Mouse (Mus musculus) liver, embryonic 11.5 days (tissue): ENCODE measurements around the gene Slc25a33. TPM values are rescaled to one million over a fixed set of nuclear protein-coding genes. Genes with fewer than 3 reads are reported as not detected.
A peak's percentile ranks its signal among the peaks of the same experiment; 100 is the strongest.

Experiments
- ATAC-seq: fragments of 200-750 bp; cut with Nextera tagmentation; replicated peaks from 2 replicates; pipeline ENCODE4 v1.8.0; 2017; ENCODE audit warnings: moderate number of reproducible peaks, mild to moderate bottlenecking, moderate TSS enrichment, moderate library complexity; ENCODE audit not compliant: low FRiP score
- DNase-seq: peaks from one replicate; pipeline ENCODE4 v3.0.0-alpha.2; 2017; ENCODE audit warnings: low spot score
- H3K27ac ChIP-seq: fragments of 300-500 bp; sonication (generic); 2 replicates; pipeline ENCODE4 v1.5.1; 2014; ENCODE audit warnings: mild to moderate bottlenecking, low read depth, low read length, control low read depth
- H3K27me3 ChIP-seq: fragments of 300-500 bp; sonication (generic); replicated peaks from 2 replicates; pipeline ENCODE4 v1.6.1; 2014; ENCODE audit warnings: low read length, mixed read lengths; ENCODE audit not compliant: control insufficient read depth, insufficient read depth
- H3K36me3 ChIP-seq: fragments of 300-500 bp; sonication (generic); 2 replicates; pipeline ENCODE4 v1.6.1; 2014; ENCODE audit warnings: mild to moderate bottlenecking, low read length, moderate library complexity, mixed read lengths; ENCODE audit not compliant: control insufficient read depth, insufficient read depth
- H3K4me1 ChIP-seq: fragments of 300-500 bp; sonication (generic); replicated peaks from 2 replicates; pipeline ENCODE4 v1.6.1; 2014; ENCODE audit warnings: low read length, mixed read lengths; ENCODE audit not compliant: control insufficient read depth, insufficient read depth
- H3K4me2 ChIP-seq: fragments of 300-500 bp; sonication (generic); 2 replicates; pipeline ENCODE4 v1.6.1; 2014; ENCODE audit warnings: mild to moderate bottlenecking, control low read depth, moderate library complexity
- H3K4me3 ChIP-seq: fragments of 300-500 bp; sonication (generic); 2 replicates; pipeline ENCODE4 v1.5.1; 2014; ENCODE audit warnings: low read depth, low read length, control low read depth
- H3K9ac ChIP-seq: fragments of 300-500 bp; sonication (generic); 2 replicates; pipeline ENCODE4 v1.6.1; 2014; ENCODE audit warnings: low read depth, low read length, control low read depth
- H3K9me3 ChIP-seq: fragments of 300-500 bp; sonication (generic); 2 replicates; pipeline ENCODE4 v1.6.1; 2016; ENCODE audit warnings: low read length, inconsistent platforms, mixed read lengths; ENCODE audit not compliant: control insufficient read depth
- WGBS: fragments of 180-500 bp; shearing (Covaris S2); extraction: QIAGEN DNeasy Blood & Tissue Kit; methylation state at CpG from one replicate; pipeline ENCODE4 v1.1.7; 2014; 5-methylcytosine and 5-hydroxymethylcytosine counted together
- polyA plus RNA-seq: library from polyadenylated mRNA; unstranded; fragments of >200 nt; fragmentation: Nextera tagmentation; extraction: Ambion mirVana; gene quantifications from 2 replicates; pipeline ENCODE4 v1.2.1, GENCODE M21; 2014

The Slc25a33 gene
- polyA plus RNA-seq, 1 experiment from 2014 or later: 23.2 TPM

DNA sequence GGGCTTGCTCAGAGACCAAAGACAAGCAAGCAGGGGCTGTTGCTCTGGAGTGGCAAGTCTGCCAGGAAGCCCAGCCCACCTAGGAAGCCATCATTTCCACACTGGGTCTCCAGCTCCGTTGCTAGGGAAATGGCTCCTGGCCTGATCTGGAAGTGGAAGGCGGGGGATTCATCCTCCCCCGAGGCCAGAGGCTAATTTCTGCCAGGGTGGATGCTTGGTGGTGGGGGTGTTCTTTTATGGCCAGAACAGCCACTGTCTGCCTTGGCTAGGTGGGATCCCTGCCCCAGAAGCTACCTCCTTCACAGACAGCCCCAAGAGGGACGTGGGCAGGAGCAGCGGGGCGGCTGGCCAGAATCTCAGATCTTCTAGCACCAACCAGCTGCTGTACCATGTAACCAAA lies 40.3 kb downstream of the Slc25a33 start:
- no peak overlapping the region for H3K4me3 ChIP-seq
- DNase-seq (no peak), ATAC-seq (no peak)
- H3K9me3 ChIP-seq: no peaks in the 10 kb centered on the region
- no peak overlapping the region; the same call in 1 of the 2 replicates for H3K4me2 ChIP-seq
- H3K36me3 ChIP-seq: peaks cover 21% of the 10 kb centered on the region
- no peak overlapping the region for H3K27ac ChIP-seq
- peaks cover 44% of the 10 kb centered on the region for H3K4me1 ChIP-seq
- H3K27me3 ChIP-seq: no peaks in the 10 kb centered on the region
- no peak overlapping the region for H3K9ac ChIP-seq
- WGBS: 67% methylated on average over 6 of the region's 6 CpGs

DNA sequence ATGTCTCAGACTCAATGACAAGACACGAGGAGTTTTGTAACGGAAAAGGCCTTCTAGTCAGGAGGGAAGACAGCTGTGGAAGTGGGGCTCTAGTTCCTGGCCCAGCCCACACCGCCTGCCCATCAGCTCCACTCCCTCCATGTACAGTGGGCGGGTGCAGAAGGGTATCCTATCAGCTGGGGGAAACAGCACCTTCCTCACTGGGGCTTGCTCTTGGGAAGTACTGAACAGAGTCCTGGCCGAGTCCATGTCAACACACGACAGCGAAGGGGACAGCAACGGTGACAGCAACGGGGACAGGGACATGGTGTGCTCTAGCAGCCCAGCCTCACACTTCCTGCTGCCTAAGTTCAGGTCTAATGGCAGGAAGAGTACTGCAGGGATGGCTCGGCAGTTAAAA lies 41.3 kb downstream of the Slc25a33 start:
- Histone ChIP-seq H3K27ac (no peak overlapping the region), H3K4me1 (peaks cover 44% of the 10 kb centered on the region), H3K4me2 (no peak overlapping the region), H3K4me3 (no peak overlapping the region), H3K27me3 (no peaks in the 10 kb centered on the region), H3K36me3 (peaks cover 26% of the 10 kb centered on the region), H3K9me3 (no peaks in the 10 kb centered on the region), H3K9ac (no peak overlapping the region)
- DNase-seq (no peak), ATAC-seq (no peak)
- WGBS: 52% methylated on average over 10 of the region's 10 CpGs

DNA sequence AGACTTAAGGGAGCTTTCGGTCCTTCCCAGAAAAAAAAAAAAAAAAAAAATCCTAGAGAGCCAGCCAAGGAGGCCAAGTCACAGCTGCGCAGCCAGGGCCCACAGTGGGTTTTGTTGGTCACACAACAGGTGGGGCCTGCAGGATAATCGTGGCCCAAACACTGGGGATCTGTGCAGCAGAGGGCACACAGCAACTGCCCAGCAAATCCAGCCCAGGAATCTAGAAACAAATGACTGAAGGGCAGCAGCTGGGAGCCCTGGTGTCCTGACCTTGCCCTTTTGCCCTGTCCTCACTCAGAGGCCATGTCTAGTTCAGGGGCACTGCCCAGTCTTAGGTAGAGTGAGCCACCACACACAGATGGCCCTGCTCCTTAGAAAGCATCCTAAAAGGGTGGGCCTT lies 41.8 kb downstream of the Slc25a33 start:
- peaks cover 30% of the 10 kb centered on the region for H3K36me3 ChIP-seq
- H3K9ac ChIP-seq: 0 out of 2 replicates have a peak overlapping the region, but pooled peaks have one; percentile 1

DNA sequence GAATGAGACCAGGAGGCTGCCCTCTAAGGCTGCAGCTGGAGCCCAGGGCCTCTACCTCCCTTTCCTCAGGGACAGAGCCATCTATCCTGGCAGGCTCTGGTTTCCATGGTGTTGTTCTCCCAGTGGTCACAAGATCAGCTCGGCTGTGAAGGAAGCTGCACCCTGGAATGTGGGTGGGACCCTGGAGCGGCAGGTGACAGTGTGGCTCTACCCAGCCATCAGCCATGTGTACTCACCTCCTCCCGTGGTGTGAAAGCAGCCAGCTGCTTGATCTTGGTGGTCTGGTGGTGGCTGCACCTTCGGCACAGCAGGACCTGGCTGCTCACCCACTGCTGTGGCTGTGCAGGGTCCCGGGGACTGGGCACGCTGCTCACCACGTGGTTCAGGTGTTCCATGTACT lies 43.2 kb downstream of the Slc25a33 start:
- ATAC-seq (no peak), DNase-seq (no peak)
- WGBS: 67% methylated on average over 7 of the region's 7 CpGs
- Histone ChIP-seq H3K9me3 (no peaks in the 10 kb centered on the region), H3K4me3 (no peak overlapping the region), H3K36me3 (peaks cover 43% of the 10 kb centered on the region), H3K27me3 (no peaks in the 10 kb centered on the region), H3K9ac (no peak overlapping the region), H3K4me2 (no peak overlapping the region), H3K27ac (no peak overlapping the region), H3K4me1 (peaks cover 30% of the 10 kb centered on the region)

More for the DNA sequence above, 41.8 kb downstream of the Slc25a33 start:
- no peaks in the 10 kb centered on the region for H3K9me3 ChIP-seq
- H3K4me3 ChIP-seq: no peak overlapping the region
- 87% methylated on average over 3 of the region's 3 CpGs for WGBS
- no peak overlapping the region for H3K27ac ChIP-seq
- peaks cover 44% of the 10 kb centered on the region for H3K4me1 ChIP-seq
- no peak overlapping the region for H3K4me2 ChIP-seq
- ATAC-seq: no peak
- no peak for DNase-seq
- no peaks in the 10 kb centered on the region for H3K27me3 ChIP-seq

DNA sequence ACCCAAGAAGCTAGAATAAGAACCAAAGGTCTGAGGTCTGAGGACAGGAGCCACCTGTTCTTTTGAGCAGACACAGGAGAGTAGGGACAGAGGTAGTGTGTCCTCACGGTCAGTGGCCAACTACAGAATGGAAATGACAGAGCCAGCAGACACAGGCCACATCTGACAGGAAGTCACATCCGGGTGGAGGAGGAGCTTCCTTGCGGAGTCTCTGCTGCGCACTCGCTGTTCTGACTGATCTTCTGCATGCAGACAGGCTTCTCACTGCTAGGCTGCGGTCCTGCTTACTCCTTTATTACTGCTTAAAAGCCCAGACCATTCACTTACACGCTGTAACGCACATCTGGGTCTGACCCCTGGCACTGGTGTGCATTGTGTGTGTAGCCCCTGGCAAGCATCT lies 45.3 kb downstream of the Slc25a33 start:
- ATAC-seq (no peak), DNase-seq (no peak)
- Histone ChIP-seq H3K9me3 (no peaks in the 10 kb centered on the region), H3K36me3 (peaks cover 51% of the 10 kb centered on the region), H3K27ac (no peak overlapping the region), H3K4me1 (peaks cover 15% of the 10 kb centered on the region), H3K9ac (no peak overlapping the region), H3K4me3 (no peak overlapping the region), H3K27me3 (no peaks in the 10 kb centered on the region), H3K4me2 (no peak overlapping the region)
- 69% methylated on average over 8 of the region's 8 CpGs for WGBS

DNA sequence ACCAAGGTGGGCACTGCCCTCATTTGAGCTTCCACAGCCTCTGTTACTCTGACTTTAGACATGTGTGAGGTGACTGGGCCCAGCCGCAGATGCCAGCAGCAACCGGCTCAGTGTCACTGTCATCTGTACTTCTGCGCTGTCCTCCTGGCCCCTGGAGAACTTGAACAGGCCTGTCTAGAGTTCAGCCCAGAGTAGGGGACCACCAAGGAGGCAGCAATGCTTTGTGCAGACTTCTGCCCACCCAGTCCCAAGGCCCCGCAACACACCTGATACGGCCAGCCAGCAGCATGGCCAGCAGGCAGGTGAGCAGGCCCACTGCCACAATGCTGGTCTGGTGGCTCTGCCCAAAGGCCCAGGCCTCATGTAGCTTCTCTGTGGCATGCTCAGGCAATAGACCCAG lies 46.4 kb downstream of the Slc25a33 start:
- 96% methylated on average over 5 of the region's 5 CpGs for WGBS
- H3K27ac ChIP-seq: no peak overlapping the region
- no peak overlapping the region for H3K4me2 ChIP-seq
- H3K9ac ChIP-seq: no peak overlapping the region
- DNase-seq (no peak), ATAC-seq (no peak)
- H3K36me3 ChIP-seq: peaks cover 51% of the 10 kb centered on the region
- no peaks in the 10 kb centered on the region for H3K9me3 ChIP-seq
- H3K27me3 ChIP-seq: no peaks in the 10 kb centered on the region
- H3K4me3 ChIP-seq: no peak overlapping the region
- peaks cover 7% of the 10 kb centered on the region for H3K4me1 ChIP-seq

DNA sequence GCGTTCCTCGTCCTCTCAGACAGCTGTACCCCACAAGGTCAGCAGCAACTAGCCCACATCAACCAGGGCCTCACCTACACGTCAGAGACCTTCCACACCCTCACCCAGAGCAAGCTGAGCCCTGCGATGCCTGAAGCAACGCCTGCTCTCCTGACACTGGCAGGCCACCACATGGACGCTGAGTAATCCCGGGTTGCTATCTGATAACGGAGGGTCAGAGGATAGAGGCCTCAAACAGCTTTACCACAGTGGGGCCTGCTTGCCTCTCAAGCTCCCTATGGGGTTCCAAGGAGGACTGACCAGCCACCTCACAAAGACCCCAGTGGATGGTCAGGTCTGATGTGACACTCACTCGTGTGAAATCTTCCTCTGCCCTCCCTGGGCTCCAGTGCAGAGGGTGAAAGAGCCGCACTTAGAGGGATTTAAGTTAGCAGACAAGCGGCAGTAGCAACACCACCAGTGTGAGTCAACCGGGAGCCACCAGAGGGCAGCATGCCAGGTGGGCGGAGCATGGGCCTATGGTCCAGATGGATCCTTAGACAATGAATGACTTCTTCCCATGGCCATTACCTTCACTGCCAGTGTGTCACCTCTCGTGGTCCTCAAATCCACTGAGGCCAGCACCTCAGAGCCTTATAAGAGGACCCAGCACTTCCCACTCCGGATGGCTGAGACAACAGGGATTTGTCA lies 48.3 kb downstream of the Slc25a33 start:
- peaks cover 2% of the 10 kb centered on the region; the same call in 1 of the 2 replicates for H3K4me1 ChIP-seq
- no peak overlapping the region for H3K4me2 ChIP-seq
- no peak overlapping the region for H3K9ac ChIP-seq
- H3K36me3 ChIP-seq: peaks cover 54% of the 10 kb centered on the region
- WGBS: 57% methylated on average over 15 of the region's 15 CpGs
- peak; percentile 58; the same call in 1 of the 2 replicates for ATAC-seq
- no peaks in the 10 kb centered on the region for H3K9me3 ChIP-seq
- H3K27ac ChIP-seq: no peak overlapping the region
- peak; percentile 68 for DNase-seq
- no peaks in the 10 kb centered on the region for H3K27me3 ChIP-seq
- no peak overlapping the region for H3K4me3 ChIP-seq

DNA sequence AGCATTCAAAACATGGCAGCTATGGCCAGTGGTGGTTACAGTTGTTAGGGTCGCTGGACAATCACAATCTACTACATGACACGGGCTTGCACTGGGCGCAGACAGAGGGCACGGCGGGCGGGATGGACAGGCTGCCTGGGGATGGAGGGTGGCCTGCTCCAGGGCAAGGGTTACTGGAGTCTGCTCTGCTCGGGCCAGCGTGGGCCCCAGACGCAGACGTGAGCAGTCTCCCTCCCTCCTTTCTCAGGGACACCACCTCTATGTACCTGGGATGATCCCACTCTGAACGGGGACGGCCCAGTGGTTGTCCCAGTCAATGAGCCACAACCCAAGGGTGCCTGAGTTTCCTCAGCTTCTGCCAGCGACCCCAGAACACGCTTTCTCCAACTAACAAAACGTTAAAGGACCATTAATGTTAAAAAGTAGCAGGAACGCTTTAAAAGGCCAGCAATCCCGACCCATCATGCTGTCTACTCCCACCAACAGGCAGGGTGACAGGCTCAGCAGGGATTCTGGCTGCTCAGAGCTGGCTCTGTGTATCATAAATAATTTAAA lies 49.1 kb downstream of the Slc25a33 start:
- no peak for ATAC-seq
- DNase-seq: no peak
- no peak overlapping the region for H3K27ac ChIP-seq
- H3K9ac ChIP-seq: no peak overlapping the region
- H3K36me3 ChIP-seq: peaks cover 55% of the 10 kb centered on the region
- H3K9me3 ChIP-seq: no peaks in the 10 kb centered on the region
- 89% methylated on average over 17 of the region's 17 CpGs for WGBS
- H3K4me1 ChIP-seq: peaks cover 2% of the 10 kb centered on the region; the same call in 1 of the 2 replicates
- H3K4me2 ChIP-seq: no peak overlapping the region
- H3K4me3 ChIP-seq: no peak overlapping the region
- no peaks in the 10 kb centered on the region for H3K27me3 ChIP-seq
